Mouse (Mus musculus) MN1 (cell line): ENCODE data around the gene Gpr137.
"Not testable (repeated sequence)": the region's sequence is repeated elsewhere in the genome, so short reads cannot be mapped to it uniquely, and the experiment has no call there.

Experiments
- DNase-seq: peaks from one replicate; pipeline ENCODE4 v3.0.0-alpha.2; 2016; ENCODE audit warnings: low spot score

Gpr137 gene

DNA sequence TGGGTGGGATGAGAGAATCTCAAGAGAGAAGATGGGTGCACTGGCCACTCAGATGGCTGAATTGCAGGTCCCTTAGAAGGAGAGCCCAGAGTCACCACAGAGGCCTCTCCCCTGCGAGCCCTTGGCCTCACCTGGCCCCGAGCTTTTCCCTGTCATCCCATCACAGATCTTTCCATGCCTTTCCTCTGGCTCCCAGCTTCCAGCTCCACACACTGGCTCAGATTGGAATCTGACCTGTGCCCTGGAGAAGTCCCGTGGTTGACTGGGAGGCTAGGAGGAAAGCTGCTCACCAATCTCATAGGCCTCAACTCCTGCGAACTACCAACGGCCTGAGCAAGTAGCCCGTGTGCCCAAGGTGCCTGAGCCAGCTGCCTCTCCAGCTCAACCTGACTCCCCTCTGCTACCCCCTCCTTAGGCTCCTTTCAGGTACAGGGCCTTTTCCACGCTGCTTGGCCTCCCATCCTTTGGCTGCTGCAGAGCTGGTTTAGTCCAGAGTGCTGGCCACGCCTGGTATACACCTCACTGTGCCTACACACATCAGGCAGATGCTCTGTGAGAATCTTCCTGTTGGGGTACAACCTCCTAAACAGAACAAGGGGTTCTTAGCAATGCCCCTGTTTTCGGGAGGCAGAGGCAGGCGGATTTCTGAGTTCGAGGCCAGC is 36.7 kb downstream of the Gpr137 start:
- DNase-seq: no peak

DNA sequence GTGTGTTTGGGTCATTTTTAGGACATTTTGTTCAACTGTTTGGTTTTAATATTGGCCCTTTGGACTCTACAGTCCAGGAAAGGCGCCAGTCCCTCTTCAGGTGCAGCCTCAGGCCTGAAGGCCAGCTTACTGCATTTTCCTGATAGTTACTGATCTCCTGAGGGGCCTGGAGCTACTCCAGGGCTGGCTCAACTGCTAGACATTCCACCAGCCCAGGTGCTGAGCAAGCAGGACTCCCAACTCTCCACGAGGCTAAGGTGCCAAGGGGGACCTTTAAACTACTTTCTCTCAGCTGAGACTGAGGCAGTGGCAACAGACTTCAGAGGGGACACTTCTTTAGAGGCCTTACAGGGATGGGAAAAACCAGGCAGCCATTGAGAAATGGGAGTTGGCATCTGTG is 37.4 kb downstream of the Gpr137 start:
- DNase-seq: no peak

DNA sequence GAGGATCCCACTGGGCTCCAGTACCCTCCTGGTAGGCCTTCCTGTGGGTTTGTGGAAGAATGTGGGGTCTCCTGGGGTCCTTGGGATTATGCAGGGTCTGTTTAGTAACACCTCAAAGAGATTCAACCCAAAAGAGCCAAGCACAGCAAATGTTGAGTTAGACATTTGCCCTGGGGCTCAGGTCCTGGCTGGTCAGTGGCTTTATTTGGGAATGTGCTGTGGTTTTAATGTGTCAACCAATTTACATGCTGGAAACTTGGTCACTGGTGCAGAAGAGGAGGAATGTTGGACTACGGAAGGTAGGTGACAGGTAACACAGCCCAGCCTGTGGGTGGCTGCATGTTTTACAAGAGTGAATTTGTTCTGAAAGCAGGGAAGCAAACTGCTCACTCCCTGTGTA is 39.2 kb downstream of the Gpr137 start:
- DNase-seq: no peak

DNA sequence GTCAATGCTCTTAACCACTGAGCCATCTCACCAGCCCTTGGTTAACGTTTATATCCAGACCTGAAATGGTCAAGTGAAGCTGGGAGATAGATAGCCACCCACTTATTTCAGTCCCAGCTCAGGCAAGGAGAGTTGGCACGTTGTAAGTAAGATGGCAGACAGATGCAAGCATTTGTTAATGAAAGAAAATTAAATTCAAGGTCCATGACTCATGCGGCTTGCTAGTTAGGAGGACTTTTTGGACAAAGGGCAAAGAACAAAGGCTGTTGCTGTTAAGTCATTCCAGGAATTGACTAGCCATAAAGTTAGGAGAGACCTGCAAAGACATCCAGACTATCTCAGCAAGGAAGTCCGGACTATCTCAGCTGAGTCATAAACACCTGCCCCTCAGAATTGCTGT is 42.6 kb downstream of the Gpr137 start:
- no peak for DNase-seq

DNA sequence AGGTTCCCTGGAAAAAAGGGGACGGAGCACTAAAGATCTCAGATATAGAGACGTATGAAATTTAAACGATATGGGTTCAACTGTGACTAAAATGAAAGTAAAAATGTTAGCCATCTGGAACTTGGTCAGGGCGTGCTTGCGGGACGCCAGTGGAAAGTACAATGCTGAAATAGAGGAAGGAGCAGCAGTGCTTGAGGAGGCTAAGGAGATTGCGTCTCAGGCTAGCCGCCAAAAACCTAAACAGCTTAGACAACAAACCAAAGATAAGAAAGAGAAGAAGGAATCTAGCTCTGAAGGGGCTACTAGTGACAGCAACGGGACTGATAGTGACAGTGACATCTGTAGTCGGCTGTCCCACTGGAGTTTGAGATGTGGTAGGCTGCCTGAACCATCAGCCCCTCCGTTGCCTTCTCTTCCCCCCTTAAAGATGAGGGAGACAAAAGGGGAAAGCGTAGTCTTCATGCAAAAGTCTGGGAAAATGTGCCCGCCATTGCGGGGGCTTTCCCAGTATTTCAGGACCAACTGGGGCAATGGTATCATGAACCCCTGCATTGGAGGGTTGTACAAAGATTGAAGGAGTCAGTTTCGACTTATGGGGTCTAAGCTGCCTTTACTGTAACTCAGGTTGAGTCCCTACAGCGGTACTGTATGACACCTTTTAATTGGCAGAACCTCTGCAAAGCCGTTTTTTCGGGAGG is 46.5 kb downstream of the Gpr137 start:
- not testable (repeated sequence) for DNase-seq

DNA sequence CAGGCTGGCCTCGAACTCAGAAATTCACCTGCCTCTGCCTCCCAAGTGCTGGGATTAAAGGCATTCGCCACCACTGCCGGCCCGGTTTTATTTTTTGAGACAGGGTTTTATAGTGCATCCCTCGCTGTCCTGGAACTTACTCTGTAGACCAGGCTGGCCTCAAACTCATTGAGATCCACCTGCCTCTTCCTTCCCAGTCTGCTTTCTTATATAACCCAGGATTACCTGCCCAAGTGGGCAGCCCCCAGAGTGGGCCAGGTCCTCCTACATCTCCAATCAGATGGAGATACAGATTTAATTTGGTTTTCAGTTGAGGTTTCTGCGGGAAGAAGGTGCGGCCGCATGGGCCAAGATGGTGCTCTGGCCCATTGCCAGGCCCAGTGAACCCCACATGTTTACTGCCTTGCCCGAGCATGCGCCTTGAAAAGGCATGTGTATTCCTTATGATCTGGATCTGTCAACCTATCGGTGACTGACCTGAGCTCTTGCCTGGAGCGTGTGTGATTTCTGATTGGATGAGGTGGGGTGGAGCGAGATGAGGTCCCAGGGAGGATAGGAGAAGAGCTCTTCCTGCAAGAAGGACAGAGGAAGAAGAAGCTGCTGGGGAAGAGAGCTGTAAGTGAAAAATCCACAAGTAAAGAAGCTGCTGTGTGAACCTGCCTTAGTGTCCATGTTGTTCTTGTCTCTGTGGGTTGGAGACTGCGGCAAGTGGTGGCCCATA is 48.4 kb downstream of the Gpr137 start:
- no peak for DNase-seq

DNA sequence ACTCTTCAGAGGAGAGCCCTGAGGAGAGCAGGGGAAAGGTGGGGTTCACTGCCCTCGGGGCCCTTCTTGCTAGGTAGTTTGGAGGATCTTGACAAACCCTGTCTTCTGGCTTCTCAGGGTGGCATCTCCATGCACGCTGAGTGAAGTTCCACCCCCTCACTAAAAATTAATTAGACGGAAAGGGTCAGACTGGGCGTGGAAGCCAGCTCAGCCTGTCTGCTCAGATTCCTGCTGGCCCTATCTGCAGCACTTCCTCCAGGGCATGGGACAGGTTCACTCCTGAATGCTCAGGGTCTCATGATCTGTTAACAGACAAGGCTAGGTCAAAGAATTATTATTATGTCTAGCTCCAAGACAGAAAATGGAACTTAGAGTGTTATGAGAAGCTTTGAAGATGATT is 49.8 kb downstream of the Gpr137 start:
- DNase-seq: no peak
